Mouse (Mus musculus): ENCODE results near the gene Grik5. TPM values are rescaled to one million over a fixed set of nuclear protein-coding genes. Genes with fewer than 3 reads are reported as not detected.

Grik5 gene
- total RNA-seq, 2 experiments from 2014 or later = 3.3 to 3.9 TPM

DNA sequence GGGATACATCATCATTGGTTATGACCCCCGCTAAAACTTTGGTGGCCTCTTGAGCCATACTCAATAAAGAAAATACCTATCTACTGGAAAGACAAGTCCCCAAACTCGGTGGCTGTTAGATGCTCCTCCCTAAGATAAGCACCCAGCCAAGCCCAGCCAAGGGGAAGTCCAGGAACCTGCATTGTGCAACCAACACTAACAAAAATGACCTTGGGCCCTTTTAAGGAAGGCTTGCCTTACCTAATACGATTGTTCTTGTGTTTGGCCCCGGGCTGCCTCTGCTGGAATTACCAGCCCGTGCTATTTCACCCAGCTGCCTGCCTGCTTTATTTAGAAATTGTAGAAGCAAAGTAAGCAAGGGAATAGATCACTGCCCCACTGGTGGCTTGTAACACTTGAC lies 12.5 kb upstream of the Grik5 start:
- intact Hi-C loops (cut with DNase I; ENCODE audit: low total_unique reads) = no loop called here
- no peak for DNase-seq

DNA sequence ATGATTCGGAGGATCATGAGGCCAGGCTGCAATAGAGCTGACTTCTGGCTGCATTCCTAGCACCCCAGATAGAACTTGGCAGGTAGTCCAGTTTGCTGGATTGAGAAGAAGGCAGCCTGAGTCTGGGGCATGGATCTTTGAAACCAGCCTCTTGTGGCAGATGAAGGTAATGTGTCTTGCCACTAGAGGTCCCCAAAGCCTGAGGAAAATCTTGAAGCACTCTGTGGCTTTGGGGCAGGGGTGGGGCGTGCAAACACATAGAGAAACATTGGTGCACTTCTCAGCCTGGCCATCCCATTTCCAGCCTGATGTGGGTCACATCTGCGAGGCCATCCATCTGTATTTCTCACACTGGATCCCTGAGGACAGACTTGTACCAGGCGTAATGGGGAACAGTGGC lies 10.4 kb upstream of the Grik5 start:
- DNase-seq = no peak
- intact Hi-C loops (cut with DNase I; ENCODE audit: low total_unique reads) = no loop called here

DNA sequence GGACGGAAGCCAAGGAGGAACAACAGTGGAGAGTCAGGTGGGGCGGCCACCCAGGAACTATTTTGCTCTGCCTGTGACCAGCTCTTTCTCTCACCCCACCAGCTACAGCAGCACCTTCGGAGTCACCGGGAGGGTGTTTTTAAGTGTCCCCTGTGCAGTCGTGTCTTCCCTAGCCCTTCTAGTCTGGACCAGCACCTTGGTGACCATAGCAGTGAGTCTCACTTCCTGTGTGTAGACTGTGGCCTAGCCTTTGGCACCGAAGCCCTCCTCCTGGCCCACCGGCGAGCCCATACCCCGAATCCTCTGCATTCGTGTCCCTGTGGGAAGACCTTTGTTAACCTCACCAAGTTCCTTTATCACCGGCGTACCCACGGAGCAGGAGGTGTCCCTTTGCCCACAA lies 8.3 kb upstream of the Grik5 start:
- no peak for DNase-seq
- intact Hi-C loops (cut with DNase I; ENCODE audit: low total_unique reads) = no loop called here

DNA sequence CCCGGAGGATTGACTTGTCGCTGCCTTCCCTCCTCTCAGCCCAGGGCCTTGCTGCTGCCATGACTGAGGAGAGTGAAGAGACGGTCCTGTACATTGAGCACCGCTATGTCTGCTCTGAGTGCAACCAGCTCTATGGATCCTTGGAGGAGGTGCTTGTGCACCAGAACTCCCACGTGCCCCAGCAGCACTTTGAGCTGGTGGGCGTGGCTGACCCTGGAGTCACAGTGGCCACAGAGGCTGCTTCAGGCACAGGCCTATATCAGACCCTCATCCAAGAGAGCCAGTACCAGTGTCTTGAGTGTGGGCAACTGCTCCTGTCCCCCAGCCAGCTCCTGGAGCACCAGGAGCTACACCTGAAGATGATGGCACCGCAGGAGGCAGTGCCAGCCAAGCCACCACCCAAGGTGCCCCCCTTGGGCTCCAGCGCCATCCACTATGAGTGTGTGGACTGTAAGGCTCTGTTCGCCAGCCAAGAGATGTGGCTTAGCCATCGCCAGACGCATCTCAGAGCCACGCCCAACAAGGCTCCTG lies 7.4 kb upstream of the Grik5 start:
- DNase-seq = no peak
- intact Hi-C loops (cut with DNase I; ENCODE audit: low total_unique reads) = no loop called here

DNA sequence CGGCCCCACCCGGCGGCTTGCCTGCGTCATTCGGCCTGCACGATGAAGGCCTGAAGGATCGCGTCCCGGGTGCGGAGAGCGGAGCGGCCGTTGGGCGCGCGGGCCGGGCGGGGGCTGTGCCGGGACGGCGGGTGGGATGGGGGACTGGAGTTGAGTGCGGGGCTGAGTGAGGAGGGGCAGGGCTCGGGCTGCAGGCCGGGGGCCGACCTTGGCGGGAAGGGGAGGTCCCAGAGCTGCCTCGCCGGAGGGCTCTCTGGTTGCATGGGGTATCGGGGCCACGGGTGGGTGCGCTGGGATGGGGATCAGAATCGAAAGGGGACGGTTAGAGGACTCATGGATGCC lies 5.2 kb upstream of the Grik5 start:
- DNase-seq = no peak
- intact Hi-C loops (cut with DNase I; ENCODE audit: low total_unique reads) = no loop called here

DNA sequence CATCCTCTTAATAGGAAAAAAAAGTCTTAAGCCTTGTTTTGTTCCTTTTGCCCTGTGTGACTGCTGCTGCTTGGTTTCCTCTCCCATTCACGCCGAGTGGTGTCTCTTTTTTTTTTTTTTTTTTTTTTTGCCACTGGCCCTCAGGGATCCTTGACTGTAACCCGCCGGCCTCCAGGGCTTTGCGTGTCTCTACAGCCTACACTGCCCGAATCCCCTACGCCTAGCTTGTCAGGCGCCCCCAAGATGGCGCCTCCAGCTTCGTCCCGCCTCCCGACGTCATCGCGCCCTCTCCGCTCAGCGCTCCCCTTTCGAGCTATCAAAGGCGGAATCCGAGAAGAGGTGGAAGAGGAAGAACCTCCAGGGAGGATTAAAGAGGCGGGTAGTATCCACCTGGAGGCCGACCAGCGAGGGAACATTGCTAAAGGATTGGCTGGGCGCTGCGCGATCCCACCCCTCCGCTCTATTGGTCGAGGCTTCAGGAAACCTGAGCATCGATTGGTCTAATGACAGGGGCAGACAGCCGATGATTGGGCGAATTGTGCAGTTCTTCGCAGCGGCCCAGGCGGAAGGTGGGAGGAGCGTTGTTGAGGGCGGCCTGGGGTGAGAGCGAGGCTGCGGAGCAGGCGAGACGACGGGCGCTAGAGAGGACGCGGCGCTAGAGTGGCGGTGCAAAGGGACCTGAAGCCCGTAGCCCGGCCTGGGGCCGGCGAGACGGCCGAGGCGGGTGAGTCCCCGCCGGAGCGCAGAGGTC lies 4.7 kb upstream of the Grik5 start:
- DNase-seq = peak; percentile 97
- intact Hi-C loops (cut with DNase I; ENCODE audit: low total_unique reads) = no loop called here

DNA sequence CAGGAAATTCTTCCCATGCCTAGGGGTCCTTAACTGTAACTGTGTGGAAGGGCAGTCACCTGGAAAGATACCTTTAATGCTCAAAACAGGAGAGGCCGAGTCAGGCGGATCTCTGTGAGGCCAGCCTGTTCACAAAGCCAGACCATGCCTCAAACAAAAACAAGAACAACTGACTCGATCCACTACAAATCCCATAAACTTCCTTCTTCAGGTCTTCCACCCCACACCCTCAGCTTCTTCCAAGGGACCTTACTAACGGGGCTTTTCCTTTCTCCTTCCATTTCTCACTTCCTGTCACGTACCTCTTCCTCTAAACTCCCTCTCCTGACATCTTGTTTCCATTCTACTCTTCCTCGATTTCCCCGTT lies 4.1 kb upstream of the Grik5 start:
- no peak for DNase-seq
- intact Hi-C loops (cut with DNase I; ENCODE audit: low total_unique reads) = no loop called here

DNA sequence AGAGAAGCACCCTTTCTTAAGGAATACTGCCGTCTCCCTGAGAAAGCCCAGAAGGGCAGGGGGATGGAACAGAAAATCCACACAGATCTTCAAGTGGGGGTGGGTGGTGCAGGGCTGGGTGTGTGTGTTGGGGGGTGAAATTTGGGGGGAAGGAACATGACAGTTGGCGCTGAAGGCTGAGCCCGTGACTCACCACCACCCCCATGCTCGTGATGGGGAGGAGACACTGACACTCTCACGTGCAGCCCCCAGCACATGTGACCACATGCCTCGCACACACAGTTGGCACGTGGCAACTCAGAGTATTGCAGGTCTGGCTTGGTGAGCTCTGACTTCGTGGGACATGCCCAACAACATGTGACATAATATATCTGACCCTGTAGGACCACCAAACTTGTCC lies 1.8 kb upstream of the Grik5 start:
- intact Hi-C loops (cut with DNase I; ENCODE audit: low total_unique reads) = no loop called here
- DNase-seq = no peak

DNA sequence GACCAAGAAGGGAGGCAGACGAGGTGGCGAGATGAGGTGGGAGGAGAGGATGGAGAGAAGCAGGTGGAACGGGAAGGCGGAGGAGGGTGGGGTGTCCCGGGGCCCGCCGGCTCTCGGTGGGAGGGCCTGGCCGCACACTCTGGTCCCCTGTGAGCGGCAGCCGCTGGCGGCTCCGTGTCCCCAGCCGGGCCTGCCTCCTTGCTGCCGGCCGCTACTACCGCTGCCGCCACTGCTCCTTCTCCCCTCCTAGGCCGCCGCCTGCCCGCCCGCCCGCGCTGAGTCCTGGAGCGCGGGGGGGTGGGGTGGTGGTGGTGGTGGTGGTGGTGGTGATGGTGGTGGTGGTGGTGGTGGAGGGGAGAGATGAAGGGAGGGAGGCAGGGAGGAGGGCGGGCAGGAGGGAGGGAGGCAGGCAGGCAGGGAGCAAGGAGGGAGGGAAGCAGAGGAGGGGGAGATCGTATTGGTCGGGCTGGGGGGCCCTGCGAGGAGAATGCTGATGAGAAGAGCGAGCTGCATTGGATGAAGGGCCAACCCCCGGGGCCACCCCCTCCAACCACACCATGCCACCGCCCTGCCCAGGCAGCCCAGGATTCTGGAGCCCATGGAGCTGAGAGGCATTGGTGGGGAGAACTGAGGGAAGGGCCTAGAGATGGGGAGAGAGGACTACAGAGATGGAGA lies 707 bp upstream of the Grik5 start:
- peak; percentile 38 for DNase-seq

DNA sequence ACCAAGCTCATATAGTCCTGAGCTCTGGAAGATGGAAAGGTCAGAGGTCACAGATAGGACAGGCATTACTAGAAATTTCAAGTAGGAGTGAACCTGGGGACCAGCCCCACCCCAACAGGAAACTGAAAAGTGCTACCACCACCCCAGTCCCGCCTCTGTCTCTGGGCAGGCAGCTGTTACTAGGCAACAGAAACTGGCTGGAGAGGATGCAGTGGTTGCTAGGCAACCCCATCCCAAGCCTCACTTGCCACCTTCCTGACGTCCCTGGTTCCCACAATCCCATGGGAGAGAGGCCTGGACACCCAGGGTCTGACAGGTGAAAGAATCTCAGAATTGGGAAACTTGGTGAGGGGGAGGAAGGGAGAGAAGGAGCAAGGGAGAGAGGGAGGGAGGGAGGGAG lies 3.4 kb downstream of the Grik5 start:
- intact Hi-C loops (cut with DNase I; ENCODE audit: low total_unique reads) = no loop called here
- DNase-seq = no peak

More for the DNA sequence above, 707 bp upstream of the Grik5 start:
- intact Hi-C loops (cut with DNase I; ENCODE audit: low total_unique reads) = no loop called here

DNA sequence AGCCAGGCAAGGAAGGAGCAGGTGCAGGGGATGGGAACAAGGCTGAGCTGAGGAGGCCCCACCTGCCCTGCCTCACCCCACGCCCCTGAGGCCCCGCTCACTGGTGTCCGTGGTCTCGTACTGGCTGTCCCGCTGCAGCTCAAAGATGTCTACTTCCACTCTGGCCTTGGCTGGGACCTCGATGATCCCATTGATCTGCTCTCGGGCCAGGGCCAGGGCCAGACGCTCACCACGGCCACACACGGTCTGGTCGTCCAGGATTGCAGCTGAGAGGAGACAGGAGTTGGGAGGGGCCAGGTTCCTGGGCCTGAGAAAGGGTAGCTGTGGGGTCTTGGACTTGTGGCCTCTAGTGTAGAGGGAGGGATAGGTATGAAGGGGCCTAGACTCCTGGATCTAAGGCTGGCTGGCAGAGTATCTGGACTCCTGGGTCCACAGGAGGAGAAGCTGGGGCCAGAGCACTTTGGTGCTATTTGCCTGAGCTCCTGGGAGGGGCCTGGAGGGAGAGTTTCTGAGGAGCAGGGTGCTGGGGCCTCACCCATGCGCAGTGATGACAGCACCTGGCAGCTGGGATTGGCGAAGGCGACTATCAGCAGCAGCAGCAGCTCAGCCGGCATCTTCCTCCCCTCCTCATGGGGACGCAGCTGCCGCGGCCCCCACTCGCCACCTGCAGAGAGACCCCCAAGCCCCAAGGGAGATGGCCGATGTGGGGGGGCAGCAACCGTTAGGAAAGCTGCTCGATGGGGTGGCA lies 4.1 kb downstream of the Grik5 start:
- intact Hi-C loops (cut with DNase I; ENCODE audit: low total_unique reads) = no loop called here
- DNase-seq = no peak

DNA sequence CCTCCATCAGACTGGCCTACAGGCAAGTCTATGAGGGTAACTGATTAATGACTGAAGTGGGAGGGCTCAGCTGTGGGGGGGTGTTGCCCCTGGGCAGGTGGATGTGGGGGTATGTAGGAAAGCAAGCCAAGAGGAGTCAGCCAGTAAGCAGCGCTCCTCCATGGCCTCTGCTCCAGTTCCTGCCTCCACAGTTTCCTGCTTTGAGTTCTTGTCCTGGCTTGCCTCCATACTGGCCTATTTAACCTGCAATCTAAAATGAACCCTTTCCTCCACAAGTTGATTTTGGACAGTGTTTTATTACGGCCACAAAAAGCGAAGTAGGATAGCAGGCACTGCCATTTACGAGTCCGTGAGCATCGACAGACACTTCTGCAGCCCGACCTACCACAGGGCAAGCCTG lies 4.8 kb downstream of the Grik5 start:
- no peak for DNase-seq
- intact Hi-C loops (cut with DNase I; ENCODE audit: low total_unique reads) = no loop called here

DNA sequence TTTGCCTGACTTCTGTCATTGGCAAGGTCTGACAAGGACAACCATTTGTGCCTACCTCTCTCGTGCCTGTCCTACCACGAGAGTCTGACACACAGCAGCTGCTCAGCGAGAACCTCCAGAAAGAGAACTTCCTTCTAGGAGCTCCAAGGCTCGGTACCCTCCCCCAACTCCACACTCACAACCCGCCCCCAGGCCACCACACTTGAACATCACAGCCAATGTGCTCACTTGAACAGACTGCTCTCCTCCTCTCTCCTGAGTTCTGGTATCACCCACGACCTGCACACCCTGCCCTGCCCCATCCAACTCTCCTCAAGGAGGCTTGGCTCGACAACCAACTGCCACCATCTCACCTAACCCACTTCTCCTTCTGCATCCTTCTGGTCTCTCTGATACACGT lies 8.2 kb downstream of the Grik5 start:
- DNase-seq = no peak
- intact Hi-C loops (cut with DNase I; ENCODE audit: low total_unique reads) = no loop called here

DNA sequence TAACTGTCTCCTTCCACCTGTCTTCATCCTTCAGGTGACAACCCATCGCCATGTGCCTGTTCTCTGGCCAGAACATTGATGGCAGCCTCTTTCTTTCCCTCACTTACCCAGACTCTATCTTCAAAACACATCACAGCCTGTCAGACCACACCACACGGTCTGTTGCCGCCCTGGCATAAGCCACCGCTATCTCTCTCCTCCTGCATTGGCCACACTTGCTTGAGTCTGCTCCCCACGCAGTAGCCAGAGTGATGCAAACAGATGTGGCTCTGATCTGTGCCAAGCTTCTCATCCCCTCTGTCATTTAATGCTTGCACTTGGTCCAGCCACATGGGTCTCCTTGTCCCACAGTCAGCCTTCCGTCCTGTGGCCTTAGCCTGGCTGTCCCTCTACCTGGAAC lies 8.8 kb downstream of the Grik5 start:
- no peak for DNase-seq
- intact Hi-C loops (cut with DNase I; ENCODE audit: low total_unique reads) = no loop called here

DNA sequence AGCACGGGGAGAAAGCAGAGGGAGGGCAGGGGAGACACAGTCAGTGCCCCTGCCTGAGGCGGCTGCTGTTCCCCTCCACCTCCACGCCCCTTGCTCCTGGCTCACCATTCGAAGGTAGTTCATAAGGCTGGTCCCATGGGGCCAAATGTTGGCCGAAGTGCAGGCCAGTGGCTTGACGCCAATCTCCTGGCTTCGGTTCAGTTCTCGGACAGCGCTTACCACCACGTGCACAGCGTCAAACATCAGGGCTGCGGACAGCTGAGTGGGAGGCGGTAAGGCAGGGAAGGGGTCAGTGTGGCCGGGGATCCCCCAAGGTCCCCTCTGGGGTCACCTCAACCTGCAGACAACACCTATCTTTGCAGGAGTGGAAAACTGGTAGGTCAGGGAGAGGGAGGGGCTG lies 13.3 kb downstream of the Grik5 start:
- no peak for DNase-seq
- intact Hi-C loops (cut with DNase I; ENCODE audit: low total_unique reads) = no loop called here

DNA sequence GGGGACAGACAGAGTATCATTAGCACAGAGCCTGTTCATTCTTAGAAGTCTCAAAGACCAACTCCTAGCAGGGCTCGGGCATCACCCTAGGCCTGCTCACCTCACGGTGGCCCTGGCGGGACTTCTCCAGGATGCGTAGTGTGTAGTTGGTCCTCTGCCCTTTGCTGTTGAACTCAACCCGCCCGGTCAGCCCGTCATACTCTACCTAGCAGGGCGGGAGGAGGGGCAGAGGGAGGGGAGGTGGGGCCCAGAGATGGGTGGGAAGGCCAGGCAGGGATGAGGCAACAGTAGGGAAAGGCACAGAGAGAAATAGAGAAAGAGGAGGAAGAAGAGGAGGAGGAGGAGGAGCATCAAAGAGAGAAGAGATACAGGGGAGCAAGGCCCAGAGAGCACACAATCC lies 13.8 kb downstream of the Grik5 start:
- intact Hi-C loops (cut with DNase I; ENCODE audit: low total_unique reads) = no loop called here

DNA sequence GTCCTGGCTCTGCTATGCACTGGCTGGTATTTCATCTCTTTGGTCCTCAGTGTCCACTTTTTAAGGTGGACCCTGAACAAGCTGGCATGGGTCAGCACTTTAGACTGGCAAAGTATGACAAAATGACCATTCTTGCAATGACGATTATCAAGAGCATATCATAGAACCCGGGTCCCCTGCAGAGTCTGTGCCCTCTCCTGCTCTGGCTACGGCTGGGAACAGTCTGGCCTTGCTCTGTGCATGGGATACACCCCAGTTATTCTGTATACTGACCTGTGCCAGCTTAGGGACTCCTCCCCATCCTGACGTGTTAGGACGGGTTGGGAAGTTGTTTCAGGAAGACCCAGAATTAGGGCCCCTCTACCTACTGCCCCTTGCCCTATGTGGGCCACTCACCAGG lies 14.3 kb downstream of the Grik5 start:
- intact Hi-C loops (cut with DNase I; ENCODE audit: low total_unique reads) = no loop called here
- no peak for DNase-seq

More for the DNA sequence above, 13.8 kb downstream of the Grik5 start:
- DNase-seq = no peak

DNA sequence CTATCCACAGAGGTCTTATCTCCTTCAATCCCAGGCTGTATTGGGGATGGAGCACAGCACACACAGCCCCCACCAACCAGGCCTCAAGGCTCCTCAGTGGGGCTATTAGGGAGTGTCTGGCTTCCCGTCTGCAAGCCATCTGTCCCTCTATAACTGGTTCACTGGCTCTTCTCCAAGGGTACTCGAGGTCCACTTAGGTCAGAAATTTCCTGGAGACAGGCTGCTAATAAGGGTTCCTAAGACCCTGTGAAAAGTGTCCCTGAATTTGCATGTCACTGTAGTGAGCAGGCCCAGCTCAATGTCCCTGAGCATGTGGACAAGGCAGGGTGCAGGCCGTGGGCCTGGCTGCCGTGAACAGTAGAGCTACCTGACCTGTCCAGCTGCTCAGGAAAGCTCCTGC lies 15.2 kb downstream of the Grik5 start:
- intact Hi-C loops (cut with DNase I; ENCODE audit: low total_unique reads) = no loop called here
- DNase-seq = no peak

DNA sequence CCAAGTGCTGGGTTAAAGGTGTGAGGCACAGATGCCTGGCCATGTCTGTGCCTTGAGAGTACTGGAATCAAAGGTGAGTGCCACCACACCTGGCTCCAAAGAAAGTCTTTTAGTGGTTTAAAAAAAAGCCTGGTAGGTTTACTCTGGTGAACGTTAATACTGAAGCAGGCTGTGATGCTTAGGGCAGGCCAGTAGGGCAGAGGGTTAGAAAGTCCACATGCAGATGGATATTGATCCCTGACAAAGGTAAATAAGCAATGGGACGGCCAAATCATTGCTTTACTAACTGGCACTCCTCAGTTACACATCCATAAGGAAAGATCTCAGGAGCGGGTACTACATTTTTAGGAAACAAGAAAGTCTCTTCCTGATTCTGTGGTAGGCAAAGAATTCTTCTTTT lies 19.6 kb downstream of the Grik5 start:
- DNase-seq = no peak
- intact Hi-C loops (cut with DNase I; ENCODE audit: low total_unique reads) = no loop called here

DNA sequence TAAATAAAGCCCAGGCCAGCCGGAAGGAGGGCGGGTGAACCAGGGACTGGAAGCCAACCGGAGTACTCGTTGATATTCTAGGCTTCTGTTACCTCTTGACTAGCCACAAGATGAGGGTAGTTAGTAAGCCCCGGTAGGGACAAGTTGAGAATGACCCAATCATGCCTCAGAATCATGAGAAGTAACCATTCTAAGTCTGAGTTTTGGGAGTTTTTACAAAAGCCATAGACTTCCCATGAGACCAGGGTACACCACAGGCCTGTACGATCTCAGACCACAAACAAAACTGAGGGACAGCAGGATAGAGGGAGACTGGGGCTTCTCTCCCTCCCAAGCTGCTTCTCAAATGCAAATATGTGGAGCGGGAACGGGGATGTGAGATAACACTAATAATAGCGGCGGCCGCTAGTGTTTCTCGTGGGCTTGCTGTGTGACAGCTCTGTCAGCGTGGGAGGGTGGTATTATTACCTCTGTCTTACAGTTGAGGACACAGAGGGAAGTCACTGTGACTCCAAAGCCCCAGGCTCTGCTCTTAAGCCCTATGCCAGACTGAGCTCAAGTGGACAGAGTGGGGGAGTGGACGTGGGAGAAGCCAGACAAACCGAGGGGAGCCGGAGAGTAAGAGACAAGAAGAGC lies 22.7 kb downstream of the Grik5 start:
- intact Hi-C loops (cut with DNase I; ENCODE audit: low total_unique reads) = no loop called here
- no peak for DNase-seq

Measured in gastrocnemius, postnatal 14 days (tissue).